Mouse (Mus musculus): ENCODE measurements at regions not wholly inside any gene's neighbourhood (a gene's known extent, or its start where the extent isn't known, plus 50 kb on each side); places are given as distances from the start of the nearest gene placed in this dataset.

DNA sequence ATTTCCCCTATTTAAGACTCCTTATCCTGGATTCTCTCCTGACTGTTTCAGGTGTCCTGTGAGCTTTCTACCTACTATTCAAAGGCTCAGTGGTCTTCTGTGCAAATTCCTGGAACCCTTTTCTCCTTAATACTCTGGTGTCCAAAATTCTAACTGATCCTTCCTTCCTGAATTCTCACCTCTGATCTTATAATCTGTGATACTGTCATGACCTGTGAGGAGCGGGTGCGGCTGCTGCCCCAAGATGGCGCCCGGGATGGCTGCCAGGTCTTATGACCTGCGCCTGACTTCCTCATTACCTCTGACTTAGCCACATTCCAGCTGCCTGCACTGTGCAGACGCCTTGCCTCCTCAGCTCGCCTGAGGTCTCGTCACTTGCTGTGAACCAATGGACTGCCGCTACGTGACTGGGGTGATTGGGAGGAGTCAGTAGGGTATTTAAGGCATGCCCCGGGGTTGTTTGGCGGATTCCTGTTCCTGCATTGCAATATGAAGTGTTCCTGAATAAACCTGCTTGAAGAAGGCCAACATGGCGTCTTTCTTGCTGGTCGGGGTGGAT, 131.2 kb downstream of the Ptbp2 start:
- DNase-seq (ENCODE audit: low spot score in 2 of 2), result no peak
- intact Hi-C loops (cut with DNase I), result no loop called here

DNA sequence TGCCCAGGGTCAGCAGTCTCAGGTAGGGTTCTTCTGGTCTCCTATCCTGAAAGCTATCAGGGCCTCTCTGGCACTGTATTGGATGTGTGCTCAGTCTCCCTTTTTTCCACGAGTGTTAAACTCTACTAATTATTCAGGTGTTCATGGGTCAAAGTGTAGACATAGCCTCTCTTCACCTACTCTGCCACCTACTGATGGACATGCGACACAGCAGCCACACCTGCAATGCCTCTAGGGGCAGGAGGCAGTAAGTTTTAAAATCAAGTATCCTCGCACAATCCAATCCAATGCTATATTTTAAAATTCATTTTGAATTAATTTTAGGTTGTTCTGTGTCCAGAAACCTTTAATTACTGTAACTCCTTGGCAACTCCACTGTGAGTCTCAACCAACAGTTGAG, 145.6 kb downstream of the Ptbp2 start:
- intact Hi-C loops (cut with DNase I), result no loop called here
- DNase-seq (ENCODE audit: low spot score in 2 of 2), result no peak

GRCm38 (mm10) chr3:119635641-119636040, 148.6 kb downstream of the Ptbp2 start:
- intact Hi-C loops (cut with DNase I), result no loop called here
- DNase-seq (ENCODE audit: low spot score in 2 of 2), result no peak

DNA sequence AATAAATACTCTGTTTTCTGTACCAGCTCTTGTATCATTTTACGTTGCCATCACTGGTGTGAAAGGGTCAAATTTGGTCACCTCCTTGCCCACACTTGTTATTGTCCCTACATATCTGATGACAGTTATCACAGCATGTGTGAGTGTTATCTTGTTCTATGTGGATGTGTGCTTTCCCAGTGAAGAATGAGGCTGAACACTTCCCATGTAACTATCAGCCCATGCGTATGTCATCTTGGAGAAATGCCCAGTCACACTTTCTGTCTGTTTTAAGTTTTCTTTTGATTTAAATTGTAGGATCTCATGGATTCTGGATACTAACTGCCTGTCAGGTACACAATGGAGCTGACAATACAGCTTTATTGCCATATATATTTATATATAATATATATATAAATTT, 150.8 kb downstream of the Ptbp2 start:
- DNase-seq (ENCODE audit: low spot score in 2 of 2), result no peak
- intact Hi-C loops (cut with DNase I), result no loop called here

- peak; percentile 3 to 24 for DNase-seq (ENCODE audit: low spot score in 2 of 2)
- intact Hi-C loops (cut with DNase I), result no loop called here
Observed at GRCm38 (mm10) chr3:119606116-119606515, 178.2 kb downstream of the Ptbp2 start.

DNA sequence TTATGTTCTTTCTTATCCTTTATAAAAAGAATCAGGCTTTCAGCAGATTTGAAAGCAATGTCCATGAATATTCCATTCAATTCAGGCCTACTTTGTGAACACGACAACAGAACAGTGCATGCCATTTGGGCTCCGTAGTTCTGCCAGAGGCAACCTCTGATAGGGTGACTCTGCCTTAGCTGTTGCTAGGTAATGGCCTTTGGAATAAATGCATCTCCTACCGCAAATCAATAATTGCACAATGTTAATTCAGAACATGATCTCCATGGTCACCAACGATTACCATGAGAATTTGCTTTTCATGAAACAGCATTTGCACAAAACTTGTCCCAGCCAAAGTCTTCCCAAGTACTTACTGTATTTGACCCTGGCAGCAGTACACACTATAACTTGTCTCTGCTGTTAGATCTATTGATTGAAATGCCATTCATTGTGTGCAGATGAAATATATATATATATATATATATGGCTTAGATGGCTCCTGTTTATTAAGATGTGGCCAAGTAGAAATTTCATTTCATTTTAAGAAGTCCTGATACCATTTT, 195.3 kb downstream of the Ptbp2 start:
- intact Hi-C loops (cut with DNase I), result no loop called here

GRCm38 (mm10) chr3:119587971-119588370, 196.3 kb downstream of the Ptbp2 start:
- intact Hi-C loops (cut with DNase I), result no loop called here
- DNase-seq (ENCODE audit: low spot score in 2 of 2), result no peak

More for the DNA sequence above, 195.3 kb downstream of the Ptbp2 start:
- DNase-seq (ENCODE audit: low spot score in 2 of 2), result no peak

GRCm38 (mm10) chr3:119575516-119575915, 208.8 kb downstream of the Ptbp2 start:
- no peak for DNase-seq (ENCODE audit: low spot score in 2 of 2)
- intact Hi-C loops (cut with DNase I), result no loop called here

DNA sequence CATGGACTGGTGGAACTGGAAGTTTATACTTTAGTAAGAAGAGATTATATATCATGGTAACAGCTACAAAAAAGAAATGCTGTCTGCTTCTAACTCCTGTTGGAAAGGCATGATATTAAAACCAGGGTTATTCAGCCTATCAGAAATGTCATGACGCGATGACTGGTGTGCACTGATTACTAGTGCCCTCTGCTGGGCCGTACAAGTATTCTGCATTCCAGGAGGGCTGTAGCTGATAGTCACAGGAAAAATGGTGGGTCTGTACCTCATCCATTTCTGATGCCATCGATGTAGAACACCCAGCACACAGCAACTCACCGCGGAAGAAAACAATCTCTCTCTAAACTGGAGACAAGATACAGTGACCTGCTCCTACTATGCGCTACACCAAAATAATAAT, 246.4 kb downstream of the Ptbp2 start:
- intact Hi-C loops (cut with DNase I), result no loop called here
- DNase-seq (ENCODE audit: low spot score in 2 of 2), result no peak

DNA sequence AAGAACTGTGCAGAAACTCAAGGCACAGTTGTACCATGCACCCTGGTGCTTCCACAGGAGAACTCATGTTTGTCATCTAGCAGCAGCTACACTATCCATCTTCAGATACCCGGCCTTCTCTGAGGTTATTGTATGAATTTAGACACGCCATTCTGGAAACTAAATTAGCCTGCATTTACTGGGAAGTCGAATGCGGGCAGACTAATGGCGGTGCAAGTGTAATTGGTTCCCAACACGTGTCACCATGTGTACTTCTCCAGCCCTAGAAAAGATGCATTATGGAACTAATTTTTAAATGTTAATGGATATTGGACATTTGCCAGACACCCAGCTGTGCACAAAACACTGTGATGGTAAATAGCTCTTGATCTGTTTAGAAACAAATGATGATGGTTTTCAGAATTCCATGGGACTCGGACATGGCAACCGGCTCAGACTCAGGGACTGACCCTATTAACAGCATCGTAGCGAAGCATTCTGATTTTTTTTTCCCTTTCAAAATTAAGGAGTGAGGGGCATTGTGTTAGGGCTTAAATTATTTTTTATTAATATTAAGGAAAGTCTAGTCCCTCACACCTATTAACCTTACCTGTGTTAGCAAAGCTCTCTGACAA, 259.6 kb downstream of the Ptbp2 start:
- intact Hi-C loops (cut with DNase I), result no loop called here
- no peak for DNase-seq (ENCODE audit: low spot score in 2 of 2)

DNA sequence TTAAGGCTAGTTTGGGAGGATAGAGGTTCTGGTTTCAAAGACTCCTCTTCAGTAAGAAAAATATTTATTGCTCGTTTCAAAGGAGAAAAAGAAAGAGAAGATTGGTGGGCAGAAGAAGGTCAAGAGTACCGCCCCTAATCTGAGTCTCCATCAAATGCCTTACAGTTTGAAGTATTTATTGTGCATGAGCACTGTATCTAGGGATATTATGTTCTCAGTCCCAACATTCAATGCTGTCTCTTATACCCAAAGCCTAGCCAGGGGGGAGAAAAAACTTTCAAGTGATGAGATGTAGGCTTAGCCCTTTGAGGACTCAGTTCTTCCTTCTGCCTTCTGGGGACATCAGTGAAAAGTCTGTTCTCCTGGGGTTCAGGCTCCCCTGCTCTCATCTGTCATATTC, 271.7 kb downstream of the Ptbp2 start:
- DNase-seq (ENCODE audit: low spot score in 2 of 2), result no peak
- intact Hi-C loops (cut with DNase I), result no loop called here

DNA sequence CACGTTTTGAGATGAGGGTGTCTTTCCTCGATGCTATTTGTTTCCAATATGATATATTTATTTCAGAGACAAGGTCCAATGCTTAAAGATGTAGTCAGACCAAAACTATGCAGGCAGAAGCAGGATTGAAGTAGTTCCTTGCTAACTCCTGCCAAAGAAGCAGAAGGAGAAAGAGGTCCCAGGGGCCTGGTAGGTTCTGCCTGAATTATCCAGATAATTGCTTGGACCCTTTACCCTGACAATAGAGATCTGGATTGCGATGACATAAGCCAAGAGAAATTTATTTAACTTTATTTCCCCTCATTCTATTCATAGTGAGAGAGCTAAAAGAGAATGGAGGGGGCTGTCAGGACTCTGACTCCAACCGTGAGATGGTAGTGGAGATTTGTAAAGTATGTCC, 275.1 kb downstream of the Ptbp2 start:
- peak in 1 of 2 experiments; percentile 34 for DNase-seq (ENCODE audit: low spot score in 2 of 2)
- intact Hi-C loops (cut with DNase I), result no loop called here

- no peak for DNase-seq (ENCODE audit: low spot score in 2 of 2)
- intact Hi-C loops (cut with DNase I), result no loop called here
Observed at GRCm38 (mm10) chr3:119503471-119503972, 280.7 kb downstream of the Ptbp2 start.

- peak; percentile 86 to 93 for DNase-seq (ENCODE audit: low spot score in 2 of 2)
- intact Hi-C loops (cut with DNase I), result no loop called here
Observed at GRCm38 (mm10) chr3:119498711-119499110, 285.6 kb downstream of the Ptbp2 start.

GRCm38 (mm10) chr3:119497880-119498279, 286.4 kb downstream of the Ptbp2 start:
- intact Hi-C loops (cut with DNase I), result no loop called here
- DNase-seq (ENCODE audit: low spot score in 2 of 2), result no peak

DNA sequence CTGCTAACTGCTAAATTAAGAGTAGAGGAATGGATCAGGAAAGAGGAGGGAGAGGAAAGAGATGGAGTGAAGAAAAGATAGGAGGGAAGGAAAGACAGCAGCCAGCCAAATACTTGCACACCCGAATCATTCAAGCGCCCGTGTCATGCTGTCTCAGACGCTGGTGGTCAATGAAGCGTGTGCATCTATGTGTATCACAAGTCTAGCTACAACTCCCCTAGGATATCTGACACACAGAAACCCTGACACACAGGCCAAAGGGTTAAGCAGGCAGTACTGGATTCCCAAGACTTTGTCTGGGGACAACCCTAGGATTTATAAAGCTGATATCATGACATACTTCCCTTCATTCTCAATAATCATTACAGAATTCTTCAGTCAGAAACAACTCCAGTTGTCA, 289.7 kb downstream of the Ptbp2 start:
- intact Hi-C loops (cut with DNase I), result no loop called here

GRCm38 (mm10) chr3:119492627-119493026, 291.6 kb downstream of the Ptbp2 start:
- intact Hi-C loops (cut with DNase I), result no loop called here

More for the DNA sequence above, 289.7 kb downstream of the Ptbp2 start:
- no peak for DNase-seq (ENCODE audit: low spot score in 2 of 2)

GRCm38 (mm10) chr3:119489336-119489735, 294.9 kb downstream of the Ptbp2 start:
- intact Hi-C loops (cut with DNase I), result no loop called here
- DNase-seq (ENCODE audit: low spot score in 2 of 2), result no peak

More at GRCm38 (mm10) chr3:119492627-119493026, 291.6 kb downstream of the Ptbp2 start:
- DNase-seq (ENCODE audit: low spot score in 2 of 2), result peak in 1 of 2 experiments; percentile 78
